In the genomic region with DNA sequence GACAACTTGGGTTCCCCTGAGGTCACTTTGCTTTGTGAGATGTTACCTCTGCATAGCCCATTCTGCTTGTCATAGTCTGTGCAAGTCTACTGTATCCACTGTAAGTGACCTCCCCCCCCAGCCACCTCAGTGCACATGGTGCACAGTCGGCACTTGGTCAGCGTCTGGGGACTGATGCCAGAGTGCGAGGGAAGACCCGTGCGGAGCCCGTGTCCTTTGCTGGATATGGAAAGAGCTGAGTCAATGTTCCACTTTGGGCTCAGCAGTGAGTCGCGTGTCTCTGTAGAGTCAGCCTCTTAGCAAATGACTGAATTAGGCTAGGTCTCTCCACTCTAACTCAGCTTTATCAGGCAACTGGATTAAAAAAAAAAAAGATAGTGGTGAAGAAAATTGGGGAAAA, we compare ENCODE assay signal across 11 mouse cellular contexts. TPM values are rescaled to one million over a fixed set of nuclear protein-coding genes. Genes with fewer than 3 reads are reported as not detected.
DNase-seq lines count a peak whose midpoint lies in the region; ATAC-seq and TF ChIP-seq lines count a peak whose summit lies in the region.
"Had no signal": no experiment of that assay in that cellular context is flagged by ENCODE, and none has a peak within 500 bp of the region (broad histone marks: within the 10 kb centered on the region; RNA-seq: fewer than 3 reads in every experiment).

No protein-coding gene starts in this region.

- ATAC-seq in heart, embryonic 14.5 days (ENCODE audit: insufficient number of reproducible peaks, insufficient read depth, low FRiP score, low read depth), result peak; percentile 69
- ATAC-seq: intestine, postnatal 0 days had no signal

- peak overlapping the region in 1 of 2 experiments; percentile 43; a peak in 1 of 4 replicates for H3K27ac ChIP-seq in heart, embryonic 14.5 days (replicated peaks in 1 of 2; ENCODE audit: control insufficient read depth in 1 of 2, insufficient read depth in 1 of 2, low read depth in 2 of 2, low read length in 2 of 2)
- H3K27ac ChIP-seq: liver, embryonic 14.5 days had no signal

- no peak for TF ChIP-seq CTCF in lung, adult 2 months (IDR thresholded peaks at IDR 0.05; ENCODE audit: insufficient read depth, low read length)

- TF ChIP-seq POLR2A in lung, adult 2 months (IDR thresholded peaks at IDR 0.05; ENCODE audit: borderline replicate concordance, extremely low read depth, low read depth, low read length), result no peak

- no peaks in the 10 kb centered on the region for H3K27me3 ChIP-seq in heart, embryonic 14.5 days (ENCODE audit: control insufficient read depth, insufficient read depth, low read length)

- H3K36me3 ChIP-seq in heart, embryonic 14.5 days (ENCODE audit: control insufficient read depth, insufficient read depth, low read length), result peaks cover 49% of the 10 kb centered on the region

- peaks cover 31 to 32% of the 10 kb centered on the region in 2 experiments for H3K4me1 ChIP-seq in heart, embryonic 14.5 days (ENCODE audit: control insufficient read depth in 2 of 2, insufficient read depth in 2 of 2, low read length in 2 of 2)
- no peaks in the 10 kb centered on the region for H3K4me1 ChIP-seq in lung, adult 2 months (ENCODE audit: control insufficient read depth, insufficient read depth, low read length)

- no peak overlapping the region for H3K4me3 ChIP-seq in heart, embryonic 14.5 days (ENCODE audit: control insufficient read depth in 1 of 2, insufficient read depth in 1 of 2, low read depth in 1 of 2, low read length in 2 of 2)
- no peak overlapping the region for H3K4me3 ChIP-seq in lung, adult 2 months (replicated peaks; ENCODE audit: extremely low read depth, low read depth, low read length)

- WGBS in heart, embryonic 14.5 days, result 32% methylated on average over 8 of the region's 8 CpGs
- WGBS in lung, adult 2 months, result 84% methylated on average over 8 of the region's 8 CpGs

- no peak overlapping the region for H3K4me2 ChIP-seq in heart, embryonic 14.5 days (ENCODE audit: low read length)

- no peaks in the 10 kb centered on the region for H3K9me3 ChIP-seq in heart, embryonic 14.5 days (ENCODE audit: control insufficient read depth, low read length)

- peak; percentile 28 to 33 for DNase-seq in left cerebral cortex, adult 18-20 months (ENCODE audit: low spot score in 2 of 2)
- no peak for DNase-seq in left cerebral cortex, adult 8-10 months (ENCODE audit: low spot score in 2 of 2)
- peak; percentile 24 to 33 for DNase-seq in gastrocnemius, adult 8-10 months (ENCODE audit: low spot score in 2 of 2)
- DNase-seq in right cerebral cortex, postnatal 36 days (ENCODE audit: low spot score in 2 of 2), result peak; percentile 15 to 36
- no peak for DNase-seq in urinary bladder, adult 2 months (ENCODE audit: low spot score)
- DNase-seq in lung, adult 2 months, result no peak
- DNase-seq: cerebellum, adult 11 months; lung, postnatal 4 days had no signal

- H3K9ac ChIP-seq in heart, embryonic 14.5 days (ENCODE audit: low read length), result no peak overlapping the region
- H3K9ac ChIP-seq: liver, embryonic 14.5 days had no signal

RNA-seq across cellular contexts. Expression of gene Ints7, which starts 47.4 kb away (rescaled TPM):
- total RNA-seq in left cerebral cortex, adult 18-20 months (2021), result 10 to 100 TPM; 28.0 to 33.2 TPM
- 10 to 100 TPM; 29.0 to 36.4 (median 32.3) TPM for total RNA-seq in left cerebral cortex, adult 8-10 months (2022)
- total RNA-seq in gastrocnemius, adult 8-10 months (2022), result 1 to 10 TPM; 4.6 to 5.9 (median 4.8) TPM
- polyA plus RNA-seq in heart, embryonic 14.5 days (2014; fragmentation: Nextera tagmentation; extraction: Ambion mirVana), result 36.4 and 38.2 TPM in 2 replicates
- polyA plus RNA-seq in urinary bladder, adult 2 months (2012; rRNA removed), result 22.1 and 24.1 TPM in 2 replicates
- 15.3 and 17.4 TPM in 2 replicates for polyA plus RNA-seq in lung, adult 2 months (2012; rRNA removed)

RNA-seq across cellular contexts. Expression of gene Dtl, which starts 47.5 kb away (rescaled TPM):
- total RNA-seq in left cerebral cortex, adult 18-20 months (2021), result 1 to 10 TPM; 8.3 to 8.8 TPM
- 1 to 10 TPM; 3.9 to 5.9 (median 5.5) TPM for total RNA-seq in left cerebral cortex, adult 8-10 months (2022)
- not detected for total RNA-seq in gastrocnemius, adult 8-10 months (2022)
- 27.2 and 30.4 TPM in 2 replicates for polyA plus RNA-seq in heart, embryonic 14.5 days (2014; fragmentation: Nextera tagmentation; extraction: Ambion mirVana)
- polyA plus RNA-seq in urinary bladder, adult 2 months (2012; rRNA removed), result 0.72 and 1.0 TPM in 2 replicates
- polyA plus RNA-seq in lung, adult 2 months (2012; rRNA removed), result 0.28 and 0.46 TPM in 2 replicates

Comparison
In these comparisons a context has a peak if more than half of its experiments do, and no peak if none do; other contexts are left out.
1. DNase-seq: peak in left cerebral cortex, adult 18-20 months (2 of 2), gastrocnemius, adult 8-10 months (2 of 2) and right cerebral cortex, postnatal 36 days (2 of 2); none in left cerebral cortex, adult 8-10 months (0 of 2), urinary bladder, adult 2 months (single experiment) and lung, adult 2 months (single experiment).
2. RNA of gene Ints7, which starts 47.4 kb away (total RNA-seq): 29.0 to 36.4 TPM in left cerebral cortex, adult 8-10 months and 28.0 to 33.2 TPM in left cerebral cortex, adult 18-20 months; 4.6 to 5.9 TPM in gastrocnemius, adult 8-10 months; every median in the first group is over 4 times any median in the second.
3. RNA of gene Dtl, which starts 47.5 kb away (total RNA-seq): 8.3 to 8.8 TPM in left cerebral cortex, adult 18-20 months and 3.9 to 5.9 TPM in left cerebral cortex, adult 8-10 months; not detected in gastrocnemius, adult 8-10 months; every median in the first group is over 4 times any median in the second.